Mouse (Mus musculus): ENCODE measurements around the gene Tedc2. TPM values are rescaled to one million over a fixed set of nuclear protein-coding genes. Genes with fewer than 3 reads are reported as not detected.
A peak's percentile ranks its signal among the peaks of the same experiment; 100 is the strongest.

Tedc2 gene
- polyA plus RNA-seq, 1 experiment = 3.7 TPM

GRCm38 (mm10) chr17:24236479-24236878 is 15.8 kb upstream of the Tedc2 start:
- Histone ChIP-seq H3K79me2 (ENCODE audit: control insufficient read depth, insufficient read depth) (no peaks in the 10 kb centered on the region), H3K27me3 (ENCODE audit: control insufficient read depth, insufficient read depth, insufficient read length) (no peaks in the 10 kb centered on the region), H3K4me3 (no peak overlapping the region), H3K4me2 (ENCODE audit: low read depth) (no peak overlapping the region), H3K36me3 (ENCODE audit: control insufficient read depth, insufficient read depth) (peaks cover 19% of the 10 kb centered on the region), H3ac (ENCODE audit: control insufficient read depth, insufficient read length) (no peak overlapping the region)
- TF ChIP-seq TCF12 (IDR thresholded peaks at IDR 0.05; ENCODE audit: insufficient read depth, poor library complexity, severe bottlenecking) (peak; percentile 15), E2F4 (IDR thresholded peaks at IDR 0.05; ENCODE audit: insufficient read depth) (no peak), TCF3 (IDR thresholded peaks at IDR 0.05; ENCODE audit: insufficient read length, low read depth) (peak; percentile 68), CEBPB (IDR thresholded peaks at IDR 0.05; ENCODE audit: insufficient read depth, poor library complexity, severe bottlenecking) (no peak), MYOG (IDR thresholded peaks at IDR 0.05; ENCODE audit: control insufficient read depth in 1 of 3, insufficient read depth in 1 of 3, insufficient read length in 2 of 3, low read depth in 2 of 3) (peak in 2 of 3 experiments; percentile 58 to 74), MYOD1 (IDR thresholded peaks at IDR 0.05; ENCODE audit: control insufficient read depth in 1 of 3, insufficient read length in 2 of 3, low read depth in 2 of 3) (peak in 2 of 3 experiments; percentile 41 to 78)

DNA sequence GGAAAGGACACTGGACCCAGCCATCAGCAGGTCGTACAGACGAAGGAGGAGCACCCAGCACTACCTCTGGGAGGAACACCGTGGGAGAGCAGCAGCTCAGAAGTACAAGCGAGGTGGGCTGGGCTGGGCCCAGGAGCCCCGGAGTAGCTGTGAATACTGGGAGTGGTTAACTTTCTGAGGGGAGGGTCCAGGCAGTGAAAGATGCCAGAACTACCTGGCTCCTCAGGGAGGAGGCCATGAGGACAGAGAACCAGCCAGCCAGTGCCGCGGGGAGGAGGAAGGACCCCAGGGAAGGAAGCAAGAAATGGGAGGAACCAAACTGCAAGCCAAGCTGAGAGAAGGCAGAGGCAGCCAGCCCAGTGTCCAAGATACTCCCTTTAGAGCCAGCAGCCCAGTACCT is 7.3 kb upstream of the Tedc2 start:
- H3K4me2 ChIP-seq (ENCODE audit: low read depth) = no peak overlapping the region
- no peak overlapping the region for H3K4me3 ChIP-seq
- no peaks in the 10 kb centered on the region for H3K27me3 ChIP-seq (ENCODE audit: control insufficient read depth, insufficient read depth, insufficient read length)
- H3K36me3 ChIP-seq (ENCODE audit: control insufficient read depth, insufficient read depth) = no peaks in the 10 kb centered on the region
- no peaks in the 10 kb centered on the region for H3K79me2 ChIP-seq (ENCODE audit: control insufficient read depth, insufficient read depth)
- no peak overlapping the region for H3ac ChIP-seq (ENCODE audit: control insufficient read depth, insufficient read length)
- TF ChIP-seq TCF3 (IDR thresholded peaks at IDR 0.05; ENCODE audit: insufficient read length, low read depth) (no peak), REST (IDR thresholded peaks at IDR 0.05; ENCODE audit: insufficient read depth, insufficient read length) (no peak), MYOD1 (IDR thresholded peaks at IDR 0.05; ENCODE audit: control insufficient read depth in 1 of 3, insufficient read length in 2 of 3, low read depth in 2 of 3) (no peak), CEBPB (IDR thresholded peaks at IDR 0.05; ENCODE audit: insufficient read depth, poor library complexity, severe bottlenecking) (no peak)

GRCm38 (mm10) chr17:24226721-24227120 is 6.1 kb upstream of the Tedc2 start:
- Histone ChIP-seq H3ac (ENCODE audit: control insufficient read depth, insufficient read length) (no peak overlapping the region), H3K36me3 (ENCODE audit: control insufficient read depth, insufficient read depth) (no peaks in the 10 kb centered on the region), H3K27me3 (ENCODE audit: control insufficient read depth, insufficient read depth, insufficient read length) (no peaks in the 10 kb centered on the region), H3K4me2 (ENCODE audit: low read depth) (no peak overlapping the region), H3K4me3 (no peak overlapping the region), H3K79me2 (ENCODE audit: control insufficient read depth, insufficient read depth) (no peaks in the 10 kb centered on the region)
- no peak for TF ChIP-seq POLR2A (IDR thresholded peaks at IDR 0.05; ENCODE audit: insufficient read length, low read depth)
- no peak for TF ChIP-seq MYOD1 (IDR thresholded peaks at IDR 0.05; ENCODE audit: control insufficient read depth in 1 of 3, insufficient read length in 2 of 3, low read depth in 2 of 3)
- TF ChIP-seq MYOG (IDR thresholded peaks at IDR 0.05; ENCODE audit: control insufficient read depth in 1 of 3, insufficient read depth in 1 of 3, insufficient read length in 2 of 3, low read depth in 2 of 3) = no peak
- TF ChIP-seq MAX (IDR thresholded peaks at IDR 0.05; ENCODE audit: low read depth) = no peak
- no peak for TF ChIP-seq TCF12 (IDR thresholded peaks at IDR 0.05; ENCODE audit: insufficient read depth, poor library complexity, severe bottlenecking)
- TF ChIP-seq CEBPB (IDR thresholded peaks at IDR 0.05; ENCODE audit: insufficient read depth, poor library complexity, severe bottlenecking) = no peak
- TF ChIP-seq SRF (IDR thresholded peaks at IDR 0.05; ENCODE audit: control insufficient read depth, insufficient read length, low read depth) = no peak
- no peak for TF ChIP-seq E2F4 (IDR thresholded peaks at IDR 0.05; ENCODE audit: insufficient read depth)
- TF ChIP-seq REST (IDR thresholded peaks at IDR 0.05; ENCODE audit: insufficient read depth, insufficient read length) = no peak
- TF ChIP-seq POLR2AphosphoS2 (IDR thresholded peaks at IDR 0.05; ENCODE audit: insufficient read length, low read depth) = no peak
- no peak for TF ChIP-seq TCF3 (IDR thresholded peaks at IDR 0.05; ENCODE audit: insufficient read length, low read depth)
- no peak for TF ChIP-seq USF1 (IDR thresholded peaks at IDR 0.05; ENCODE audit: low read depth)

DNA sequence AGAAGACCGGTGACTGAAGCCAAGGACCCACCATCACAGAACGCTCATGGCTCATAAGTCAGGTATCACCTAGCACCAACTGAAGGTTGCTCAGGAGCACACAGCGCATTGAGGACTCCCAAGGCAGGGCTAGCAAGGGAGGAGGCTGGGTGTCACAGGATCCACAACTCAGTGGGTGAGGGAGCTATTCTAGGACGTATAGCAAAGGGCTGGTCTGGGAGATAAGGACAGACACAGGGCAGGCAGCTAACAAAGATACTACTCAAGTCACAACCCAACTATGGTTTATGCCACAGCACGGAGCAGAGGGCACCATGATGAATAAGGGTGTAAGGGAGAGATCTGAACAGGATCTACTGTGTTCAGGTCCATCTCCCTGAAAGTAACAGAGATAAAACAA is 5.2 kb upstream of the Tedc2 start:
- Histone ChIP-seq H3K4me3 (no peak overlapping the region), H3K36me3 (ENCODE audit: control insufficient read depth, insufficient read depth) (no peaks in the 10 kb centered on the region), H3K27me3 (ENCODE audit: control insufficient read depth, insufficient read depth, insufficient read length) (no peaks in the 10 kb centered on the region), H3K79me2 (ENCODE audit: control insufficient read depth, insufficient read depth) (no peaks in the 10 kb centered on the region), H3ac (ENCODE audit: control insufficient read depth, insufficient read length) (no peak overlapping the region), H3K4me2 (ENCODE audit: low read depth) (no peak overlapping the region)
- TF ChIP-seq TCF3 (IDR thresholded peaks at IDR 0.05; ENCODE audit: insufficient read length, low read depth) (no peak), USF1 (IDR thresholded peaks at IDR 0.05; ENCODE audit: low read depth) (no peak), MYOD1 (IDR thresholded peaks at IDR 0.05; ENCODE audit: control insufficient read depth in 1 of 3, insufficient read length in 2 of 3, low read depth in 2 of 3) (no peak), CEBPB (IDR thresholded peaks at IDR 0.05; ENCODE audit: insufficient read depth, poor library complexity, severe bottlenecking) (no peak), POLR2A (IDR thresholded peaks at IDR 0.05; ENCODE audit: insufficient read length, low read depth) (no peak), POLR2AphosphoS2 (IDR thresholded peaks at IDR 0.05; ENCODE audit: insufficient read length, low read depth) (no peak), MAX (IDR thresholded peaks at IDR 0.05; ENCODE audit: low read depth) (no peak), MYOG (IDR thresholded peaks at IDR 0.05; ENCODE audit: control insufficient read depth in 1 of 3, insufficient read depth in 1 of 3, insufficient read length in 2 of 3, low read depth in 2 of 3) (no peak), SRF (IDR thresholded peaks at IDR 0.05; ENCODE audit: control insufficient read depth, insufficient read length, low read depth) (no peak), E2F4 (IDR thresholded peaks at IDR 0.05; ENCODE audit: insufficient read depth) (no peak)

- Histone ChIP-seq H3K4me2 (ENCODE audit: low read depth) (no peak overlapping the region), H3K36me3 (ENCODE audit: control insufficient read depth, insufficient read depth) (no peaks in the 10 kb centered on the region), H3ac (ENCODE audit: control insufficient read depth, insufficient read length) (no peak overlapping the region), H3K27me3 (ENCODE audit: control insufficient read depth, insufficient read depth, insufficient read length) (no peaks in the 10 kb centered on the region), H3K79me2 (ENCODE audit: control insufficient read depth, insufficient read depth) (no peaks in the 10 kb centered on the region), H3K4me3 (no peak overlapping the region)
- no peak for TF ChIP-seq TCF12 (IDR thresholded peaks at IDR 0.05; ENCODE audit: insufficient read depth, poor library complexity, severe bottlenecking)
- TF ChIP-seq MYOD1 (IDR thresholded peaks at IDR 0.05; ENCODE audit: control insufficient read depth in 1 of 3, insufficient read length in 2 of 3, low read depth in 2 of 3) = peak in 1 of 3 experiments; percentile 10
- TF ChIP-seq MYOG (IDR thresholded peaks at IDR 0.05; ENCODE audit: control insufficient read depth in 1 of 3, insufficient read depth in 1 of 3, insufficient read length in 2 of 3, low read depth in 2 of 3) = peak in 1 of 3 experiments; percentile 15
Observed at GRCm38 (mm10) chr17:24224741-24225140, 4.1 kb upstream of the Tedc2 start.
